Mouse (Mus musculus) kidney, embryonic 14.5 days (tissue): ENCODE measurements around the gene Gm42906. TPM values are rescaled to one million over a fixed set of nuclear protein-coding genes. Genes with fewer than 3 reads are reported as not detected.

Experiments used
- ATAC-seq: fragments of 200-750 bp; cut with Nextera tagmentation; 2 replicates; pipeline ENCODE4 v1.8.0; 2017; ENCODE audit warnings: moderate number of reproducible peaks, mild to moderate bottlenecking, moderate TSS enrichment, moderate library complexity; ENCODE audit not compliant: low FRiP score, low TSS enrichment
- H3K27ac ChIP-seq: fragments of 300-500 bp; sonication (generic); 2 replicates; pipeline ENCODE4 v1.5.1; 2014; ENCODE audit warnings: low read depth, mild to moderate bottlenecking, low read length, moderate library complexity, mixed read lengths
- H3K27me3 ChIP-seq: fragments of 300-500 bp; sonication (generic); 2 replicates; pipeline ENCODE4 v1.6.1; 2014; ENCODE audit warnings: mild to moderate bottlenecking, low read length; ENCODE audit not compliant: control insufficient read depth, insufficient read depth
- H3K36me3 ChIP-seq: fragments of 300-500 bp; sonication (generic); 2 replicates; pipeline ENCODE4 v1.6.1; 2014; ENCODE audit warnings: low read length, mixed read lengths; ENCODE audit not compliant: control insufficient read depth, insufficient read depth
- H3K4me1 ChIP-seq: fragments of 300-500 bp; sonication (generic); 2 replicates; pipeline ENCODE4 v1.6.1; 2014; ENCODE audit warnings: low read length, mixed read lengths; ENCODE audit not compliant: control insufficient read depth, insufficient read depth
- H3K4me2 ChIP-seq: fragments of 300-500 bp; sonication (generic); replicated peaks from 2 replicates; pipeline ENCODE4 v1.6.1; 2014; ENCODE audit warnings: low read depth, mild to moderate bottlenecking, low read length
- H3K4me3 ChIP-seq: fragments of 300-500 bp; sonication (generic); 2 replicates; pipeline ENCODE4 v1.5.1; 2014; ENCODE audit warnings: mild to moderate bottlenecking, low read length
- H3K9ac ChIP-seq: fragments of 300-500 bp; sonication (generic); 2 replicates; pipeline ENCODE4 v1.6.1; 2014; ENCODE audit warnings: low read depth, mild to moderate bottlenecking, low read length, moderate library complexity
- H3K9me3 ChIP-seq: fragments of 300-500 bp; sonication (generic); 2 replicates; pipeline ENCODE4 v1.6.1; 2016; ENCODE audit warnings: low read length; ENCODE audit not compliant: control insufficient read depth
- WGBS: fragments of 180-500 bp; shearing (Covaris S2); extraction: QIAGEN DNeasy Blood & Tissue Kit; methylation state at CpG from one replicate; pipeline ENCODE4 v1.1.7; 2014; 5-methylcytosine and 5-hydroxymethylcytosine counted together
- polyA plus RNA-seq: library from polyadenylated mRNA; unstranded; fragments of >200 nt; fragmentation: Nextera tagmentation; extraction: Ambion mirVana; gene quantifications from 2 replicates; pipeline ENCODE4 v1.2.1, GENCODE M21; 2014

Gene Gm42906
- polyA plus RNA-seq, 1 experiment from 2014 or later, result not detected

- no peak overlapping the region for H3K4me2 ChIP-seq
- no peaks in the 10 kb centered on the region for H3K36me3 ChIP-seq
- H3K9me3 ChIP-seq, result no peaks in the 10 kb centered on the region
- H3K4me3 ChIP-seq, result no peak overlapping the region
- H3K27me3 ChIP-seq, result no peaks in the 10 kb centered on the region
- H3K27ac ChIP-seq, result no peak overlapping the region
- H3K4me1 ChIP-seq, result no peaks in the 10 kb centered on the region
- ATAC-seq, result peak; percentile 24; the same call in 1 of the 2 replicates
- no peak overlapping the region for H3K9ac ChIP-seq
- 74% methylated on average over 13 of the region's 13 CpGs for WGBS
Observed at GRCm38 (mm10) chr5:151228367-151229005, 199.5 kb downstream of the Gm42906 start.

DNA sequence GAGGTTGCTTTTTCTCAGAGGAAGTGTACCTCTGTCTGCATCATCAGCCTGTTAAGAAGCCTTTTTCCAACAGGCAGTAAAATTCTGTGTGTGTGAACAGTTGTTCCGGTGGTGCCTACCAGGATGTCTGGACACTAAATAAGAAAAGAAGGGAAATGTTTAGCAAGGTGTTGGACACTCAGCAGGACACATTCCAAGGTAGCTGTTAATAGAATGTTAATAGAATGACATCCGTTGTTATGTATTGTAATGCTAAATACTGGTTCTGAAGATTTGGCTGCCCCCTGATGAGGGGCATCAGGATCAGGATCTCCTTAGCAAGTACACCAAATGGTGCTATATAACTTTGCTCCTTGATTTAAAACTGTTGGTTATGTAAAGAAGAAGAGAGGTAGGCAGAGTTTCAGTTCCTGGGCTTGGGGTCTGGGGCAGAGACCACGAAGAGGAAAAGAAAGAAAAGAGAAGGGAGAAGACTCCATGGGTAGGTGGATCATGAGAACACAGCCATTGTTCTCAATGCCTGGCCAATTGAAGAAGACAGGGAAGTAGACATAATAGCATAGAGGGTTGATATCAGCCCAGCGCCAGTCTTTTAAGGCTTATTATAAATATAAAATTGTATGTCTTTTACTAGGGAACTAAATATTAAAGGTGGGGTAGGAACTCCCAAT is 204.1 kb downstream of the Gm42906 start:
- Histone ChIP-seq H3K27ac (no peak overlapping the region), H3K9ac (no peak overlapping the region), H3K9me3 (no peaks in the 10 kb centered on the region), H3K4me2 (no peak overlapping the region), H3K36me3 (no peaks in the 10 kb centered on the region), H3K4me1 (peaks cover under 1% of the 10 kb centered on the region), H3K27me3 (no peaks in the 10 kb centered on the region), H3K4me3 (no peak overlapping the region)
- no peak for ATAC-seq
- 62% methylated on average over 4 of the region's 4 CpGs for WGBS

GRCm38 (mm10) chr5:151222791-151223190 is 205.2 kb downstream of the Gm42906 start:
- peaks cover 5% of the 10 kb centered on the region for H3K4me1 ChIP-seq
- H3K4me3 ChIP-seq, result no peak overlapping the region
- H3K27me3 ChIP-seq, result no peaks in the 10 kb centered on the region
- H3K9ac ChIP-seq, result no peak overlapping the region
- no peaks in the 10 kb centered on the region for H3K36me3 ChIP-seq
- no peak overlapping the region for H3K4me2 ChIP-seq
- WGBS, result 88% methylated on average over 1 of the region's 1 CpGs
- ATAC-seq, result no peak
- H3K27ac ChIP-seq, result no peak overlapping the region
- H3K9me3 ChIP-seq, result no peaks in the 10 kb centered on the region

GRCm38 (mm10) chr5:151218689-151219115 is 209.3 kb downstream of the Gm42906 start:
- ATAC-seq, result peak; percentile 89
- 40% methylated on average over 6 of the region's 6 CpGs for whole genome bisulfite sequencing

DNA sequence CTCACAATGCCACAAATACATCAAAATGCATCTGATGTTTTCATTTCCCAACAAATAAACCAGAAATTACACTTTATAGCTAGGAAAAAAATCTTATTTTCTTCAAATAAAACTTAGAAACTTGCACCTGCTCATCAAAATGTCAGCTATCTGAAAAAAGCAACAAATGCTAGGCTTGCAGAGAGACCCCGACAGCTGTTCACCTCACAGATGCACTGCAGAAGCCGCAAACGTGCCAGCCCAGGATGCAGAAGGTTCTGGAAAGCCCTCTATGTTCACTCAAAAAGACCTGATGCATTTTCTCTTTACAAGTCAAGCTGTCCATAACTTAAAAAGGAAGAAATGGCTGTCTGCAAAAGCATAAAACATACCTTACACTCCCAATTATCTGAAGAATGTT is 214.9 kb downstream of the Gm42906 start:
- H3K36me3 ChIP-seq, result no peaks in the 10 kb centered on the region
- no peak overlapping the region for H3K9ac ChIP-seq
- no peak overlapping the region for H3K27ac ChIP-seq
- H3K4me2 ChIP-seq, result no peak overlapping the region
- H3K9me3 ChIP-seq, result no peaks in the 10 kb centered on the region
- no peaks in the 10 kb centered on the region for H3K27me3 ChIP-seq
- no peak overlapping the region for H3K4me3 ChIP-seq
- no peak for ATAC-seq
- H3K4me1 ChIP-seq, result no peaks in the 10 kb centered on the region
- WGBS, result 79% methylated on average over 3 of the region's 3 CpGs

More at GRCm38 (mm10) chr5:151218689-151219115, 209.3 kb downstream of the Gm42906 start:
- peak overlapping the region; percentile 7; the same call in 1 of the 2 replicates for H3K27ac ChIP-seq
- H3K4me1 ChIP-seq, result peaks cover 5% of the 10 kb centered on the region
- H3K27me3 ChIP-seq, result no peaks in the 10 kb centered on the region
- no peaks in the 10 kb centered on the region for H3K9me3 ChIP-seq
- no peaks in the 10 kb centered on the region for H3K36me3 ChIP-seq
- H3K9ac ChIP-seq, result no peak overlapping the region
- no peak overlapping the region for H3K4me2 ChIP-seq
- no peak overlapping the region for H3K4me3 ChIP-seq

DNA sequence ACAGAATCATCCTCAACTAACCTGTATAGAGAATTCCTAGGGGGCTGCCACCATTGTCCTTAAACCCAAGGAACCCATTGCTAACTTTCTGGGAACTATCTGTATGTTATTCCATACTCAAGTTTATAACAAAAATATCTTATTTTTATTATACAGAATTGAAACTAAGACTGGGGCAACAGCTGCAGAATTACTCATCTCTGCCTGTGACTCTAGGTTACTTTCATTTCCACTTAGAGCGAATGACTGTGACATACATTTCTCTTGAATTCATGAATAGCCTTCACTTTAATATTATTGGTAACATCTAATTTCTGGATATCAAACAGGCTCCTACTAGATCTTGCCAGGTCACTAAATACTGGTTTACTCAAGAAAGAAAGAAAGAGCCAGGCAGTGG is 217.1 kb downstream of the Gm42906 start:
- Histone ChIP-seq H3K36me3 (no peaks in the 10 kb centered on the region), H3K4me1 (no peaks in the 10 kb centered on the region), H3K4me2 (no peak overlapping the region), H3K9me3 (no peaks in the 10 kb centered on the region), H3K27ac (no peak overlapping the region), H3K4me3 (no peak overlapping the region), H3K27me3 (no peaks in the 10 kb centered on the region), H3K9ac (no peak overlapping the region)
- no peak for ATAC-seq
- WGBS, result 91% methylated on average over 1 of the region's 1 CpGs

GRCm38 (mm10) chr5:151210060-151210459 is 217.9 kb downstream of the Gm42906 start:
- WGBS, result 81% methylated on average over 2 of the region's 2 CpGs
- Histone ChIP-seq H3K9ac (no peak overlapping the region), H3K27ac (no peak overlapping the region), H3K4me3 (no peak overlapping the region), H3K4me1 (no peaks in the 10 kb centered on the region), H3K36me3 (no peaks in the 10 kb centered on the region), H3K9me3 (no peaks in the 10 kb centered on the region), H3K4me2 (no peak overlapping the region), H3K27me3 (no peaks in the 10 kb centered on the region)
- no peak for ATAC-seq

DNA sequence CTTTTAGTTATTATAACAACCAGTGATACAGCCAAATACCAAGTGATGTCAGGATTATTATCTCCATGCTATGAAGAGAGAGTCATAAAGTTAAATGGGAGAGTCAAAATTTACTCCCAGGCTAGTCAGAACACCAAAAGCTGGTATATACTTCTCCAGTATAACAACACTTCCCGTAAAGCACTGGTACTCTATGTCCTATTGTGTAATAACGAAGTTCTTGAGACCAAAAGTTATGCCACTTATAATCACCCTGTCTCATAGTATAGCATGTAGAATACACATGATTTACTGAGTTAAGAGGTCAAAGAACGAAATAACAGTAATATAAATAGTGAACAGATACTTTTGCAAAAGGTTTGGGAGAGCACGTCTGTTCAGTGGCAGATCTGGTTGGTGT is 222.9 kb downstream of the Gm42906 start:
- H3K9ac ChIP-seq, result no peak overlapping the region
- H3K4me2 ChIP-seq, result no peak overlapping the region
- H3K36me3 ChIP-seq, result no peaks in the 10 kb centered on the region
- no peak overlapping the region for H3K27ac ChIP-seq
- no peaks in the 10 kb centered on the region for H3K27me3 ChIP-seq
- H3K4me1 ChIP-seq, result no peaks in the 10 kb centered on the region
- H3K4me3 ChIP-seq, result no peak overlapping the region
- H3K9me3 ChIP-seq, result no peaks in the 10 kb centered on the region
- ATAC-seq, result no peak
- 82% methylated on average over 4 of the region's 4 CpGs for WGBS

DNA sequence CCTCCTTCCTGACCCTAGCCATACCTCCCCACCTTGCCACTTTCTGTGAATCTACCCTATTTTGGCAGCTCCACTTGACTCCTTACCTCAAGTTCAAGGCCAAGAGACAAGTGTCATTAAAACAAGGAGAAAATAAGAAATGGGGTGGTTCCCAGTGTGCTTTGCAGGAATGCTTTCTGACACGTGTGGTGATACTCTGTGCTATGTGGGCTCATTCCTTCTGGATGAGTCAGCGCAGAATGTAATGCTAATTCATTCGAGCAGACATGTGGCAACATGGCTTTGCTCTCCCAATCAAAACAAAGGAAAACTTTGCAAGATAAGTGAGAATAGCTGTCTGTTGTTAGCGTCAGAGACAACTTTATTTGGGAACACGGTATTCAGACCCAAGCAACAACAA is 225.0 kb downstream of the Gm42906 start:
- H3K27ac ChIP-seq, result no peak overlapping the region
- no peak overlapping the region for H3K4me2 ChIP-seq
- H3K9me3 ChIP-seq, result no peaks in the 10 kb centered on the region
- H3K4me1 ChIP-seq, result no peaks in the 10 kb centered on the region
- H3K9ac ChIP-seq, result no peak overlapping the region
- H3K27me3 ChIP-seq, result no peaks in the 10 kb centered on the region
- WGBS, result 64% methylated on average over 5 of the region's 5 CpGs
- no peaks in the 10 kb centered on the region for H3K36me3 ChIP-seq
- ATAC-seq, result no peak
- no peak overlapping the region for H3K4me3 ChIP-seq
